Mouse (Mus musculus) right cerebral cortex, postnatal 4 days (tissue): ENCODE measurements around the gene Snx25.
"Not testable (repeated sequence)": the region's sequence is repeated elsewhere in the genome, so short reads cannot be mapped to it uniquely, and the experiment has no call there.

Experiments
- DNase-seq: peaks from one replicate; pipeline ENCODE4 v3.0.0-alpha.2; 2022

Snx25 gene

DNA sequence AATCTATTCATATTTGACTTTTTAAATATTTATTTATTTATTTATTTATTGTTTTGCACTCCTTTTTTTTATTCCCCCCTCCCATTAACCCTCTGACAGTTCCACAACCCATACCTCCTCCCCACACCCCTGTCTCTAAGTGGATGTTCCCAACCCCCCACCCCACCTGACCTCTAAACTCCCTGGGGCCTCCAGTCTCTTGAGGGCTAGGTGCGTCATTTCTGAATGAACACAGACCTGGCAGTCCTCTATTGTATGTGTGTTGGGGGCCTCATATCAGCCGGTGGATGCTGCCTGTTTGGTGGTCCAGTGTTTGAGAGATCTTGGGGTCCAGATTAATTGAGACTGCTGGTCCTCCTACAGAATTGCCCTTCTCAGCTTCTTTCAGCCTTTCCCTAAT lies 16.4 kb downstream of the Snx25 start:
- DNase-seq: not testable (repeated sequence)

DNA sequence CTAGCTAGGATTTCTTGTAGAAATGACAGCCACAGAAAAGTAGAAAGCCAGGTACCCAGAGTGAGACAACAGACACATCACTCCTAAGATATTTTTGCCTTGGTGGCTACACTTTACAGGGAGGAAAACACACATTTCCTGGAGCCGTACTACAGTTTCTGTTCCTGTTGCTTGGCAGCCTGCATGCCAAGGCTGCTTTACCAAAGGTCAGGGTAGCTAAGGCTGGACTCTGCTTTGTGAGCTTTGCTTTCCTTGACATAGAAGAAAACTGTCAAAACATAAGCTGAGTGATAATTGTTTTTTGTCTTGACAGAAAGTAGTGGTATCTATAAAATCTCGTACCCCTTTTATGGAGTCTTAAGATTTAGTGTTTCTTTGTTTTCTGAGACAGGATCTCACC lies 21.5 kb downstream of the Snx25 start:
- DNase-seq: no peak

DNA sequence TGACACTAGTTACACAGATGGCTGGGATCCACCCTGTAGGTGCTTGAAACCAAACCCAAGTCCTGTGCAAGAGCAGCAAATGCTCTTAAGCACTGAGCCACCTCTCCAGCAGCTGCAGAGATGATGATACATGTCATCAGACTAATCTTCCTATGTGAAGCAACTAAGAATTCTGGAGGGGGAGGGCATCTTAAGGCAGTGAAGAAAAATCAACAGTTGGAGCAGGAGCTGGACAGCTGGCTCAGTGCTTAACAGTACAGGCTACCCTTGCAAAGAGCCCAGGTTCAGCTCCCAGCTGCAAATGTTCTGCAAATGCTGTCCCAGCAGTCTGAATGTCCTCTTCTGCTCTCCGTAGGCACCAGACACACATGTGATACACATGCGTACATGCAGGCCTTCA lies 29.5 kb downstream of the Snx25 start:
- no peak for DNase-seq

DNA sequence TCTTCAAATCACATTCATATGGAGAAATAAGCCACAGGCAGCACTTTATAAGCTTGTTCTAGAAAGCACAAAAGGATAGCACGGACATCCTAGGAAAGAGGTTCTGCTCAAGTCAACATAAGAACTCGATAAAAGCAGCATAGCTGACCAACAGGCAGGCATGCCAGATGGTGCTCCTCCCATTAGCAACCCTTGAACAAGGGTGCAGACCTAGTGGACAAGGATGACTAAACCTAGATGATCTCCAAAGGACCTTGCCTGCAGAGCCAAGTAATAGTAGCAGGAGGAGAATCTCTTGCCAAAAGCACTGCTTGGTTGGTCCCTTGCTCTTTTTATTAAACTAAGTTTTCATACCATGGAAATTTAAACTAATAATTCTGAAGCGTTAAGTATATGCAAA lies 32.8 kb downstream of the Snx25 start:
- DNase-seq: no peak

DNA sequence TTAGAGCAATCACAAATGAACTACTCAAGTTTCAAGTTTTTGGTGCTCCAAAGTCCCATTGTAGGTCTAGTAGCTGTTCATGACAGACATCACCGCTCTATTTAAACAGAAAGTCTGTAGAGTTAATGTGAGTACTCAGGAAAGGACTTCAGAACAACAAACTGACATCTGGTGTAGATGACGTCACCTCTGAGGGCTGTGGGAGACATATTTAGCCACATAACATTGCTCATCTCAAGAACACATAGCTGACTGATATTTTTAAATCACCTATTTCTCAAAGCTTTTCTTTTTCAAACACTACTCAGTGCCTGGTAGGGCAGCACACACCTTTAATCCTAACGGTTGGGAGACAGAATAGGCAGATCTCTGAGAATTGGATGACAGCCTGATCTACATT lies 34.8 kb downstream of the Snx25 start:
- DNase-seq: no peak

DNA sequence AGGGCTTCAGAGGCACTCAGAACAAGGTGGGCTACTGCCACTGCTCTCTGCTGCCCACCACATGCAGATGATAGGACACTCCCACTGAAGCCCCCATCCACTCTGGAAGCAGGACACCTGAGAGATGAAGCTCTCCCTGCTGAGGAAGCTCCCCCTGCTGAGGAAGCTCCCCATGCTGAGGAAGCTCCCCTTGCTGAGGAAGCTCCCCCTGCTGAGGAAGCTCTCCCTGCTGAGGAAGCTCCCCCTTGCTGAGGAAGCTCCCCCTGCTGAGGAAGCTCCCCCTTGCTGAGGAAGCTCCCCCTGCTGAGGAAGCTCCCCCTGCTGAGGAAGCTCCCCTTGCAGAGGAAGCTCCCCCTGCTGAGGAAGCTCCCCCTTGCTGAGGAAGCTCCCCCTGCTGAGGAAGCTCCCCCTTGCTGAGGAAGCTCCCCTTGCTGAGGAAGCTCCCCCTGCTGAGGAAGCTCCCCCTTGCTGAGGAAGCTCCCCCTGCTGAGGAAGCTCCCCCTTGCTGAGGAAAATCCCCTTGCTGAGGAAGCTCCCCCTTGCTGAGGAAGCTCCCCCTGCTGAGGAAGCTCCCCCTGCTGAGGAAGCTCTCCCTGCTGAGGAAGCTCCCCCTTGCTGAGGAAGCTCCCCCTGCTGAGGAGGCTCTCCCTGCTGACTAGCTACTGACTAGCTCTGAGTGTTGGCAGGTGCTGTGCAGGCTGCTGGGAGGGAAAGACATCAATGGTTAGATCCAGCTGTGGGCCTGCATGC lies 38.4 kb downstream of the Snx25 start:
- DNase-seq: not testable (repeated sequence)

DNA sequence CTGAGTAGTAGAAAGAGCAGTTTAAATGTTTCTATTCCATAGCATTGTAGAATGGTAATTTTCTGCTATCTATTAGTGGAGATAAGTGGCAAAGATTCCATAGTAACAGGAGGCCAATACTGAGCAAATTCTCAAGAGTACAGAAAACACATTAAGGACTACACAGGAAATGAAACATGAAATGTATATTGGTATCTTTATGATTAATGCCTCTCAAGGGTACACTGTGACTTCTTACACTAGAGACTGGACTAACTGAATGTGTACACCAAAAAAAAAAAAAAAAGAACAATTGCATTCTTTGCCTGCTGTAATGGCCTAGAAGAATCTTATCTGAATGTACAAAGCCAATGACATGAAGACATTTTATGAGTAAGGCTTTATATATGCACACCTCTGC lies 44.3 kb downstream of the Snx25 start:
- no peak for DNase-seq

DNA sequence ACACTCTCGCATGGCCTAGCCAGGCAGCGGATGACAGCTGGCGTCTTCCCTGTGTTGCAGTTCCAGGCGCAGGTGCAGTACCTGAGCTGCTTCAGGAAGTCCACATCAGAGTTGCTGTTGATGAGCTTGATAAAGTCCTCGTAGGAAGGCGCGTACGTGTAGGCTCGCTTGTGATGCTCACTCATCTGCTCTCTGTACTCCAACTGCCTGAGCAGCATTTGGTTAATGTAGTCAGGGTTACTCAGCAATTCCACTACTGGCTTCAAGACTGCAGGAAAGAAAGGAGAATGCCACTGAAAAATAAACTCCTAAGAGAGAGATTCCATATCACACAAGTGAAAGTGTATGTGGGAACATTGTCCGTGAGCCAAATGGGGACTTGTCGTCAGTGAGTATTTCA lies 48.5 kb downstream of the Snx25 start:
- DNase-seq: no peak

DNA sequence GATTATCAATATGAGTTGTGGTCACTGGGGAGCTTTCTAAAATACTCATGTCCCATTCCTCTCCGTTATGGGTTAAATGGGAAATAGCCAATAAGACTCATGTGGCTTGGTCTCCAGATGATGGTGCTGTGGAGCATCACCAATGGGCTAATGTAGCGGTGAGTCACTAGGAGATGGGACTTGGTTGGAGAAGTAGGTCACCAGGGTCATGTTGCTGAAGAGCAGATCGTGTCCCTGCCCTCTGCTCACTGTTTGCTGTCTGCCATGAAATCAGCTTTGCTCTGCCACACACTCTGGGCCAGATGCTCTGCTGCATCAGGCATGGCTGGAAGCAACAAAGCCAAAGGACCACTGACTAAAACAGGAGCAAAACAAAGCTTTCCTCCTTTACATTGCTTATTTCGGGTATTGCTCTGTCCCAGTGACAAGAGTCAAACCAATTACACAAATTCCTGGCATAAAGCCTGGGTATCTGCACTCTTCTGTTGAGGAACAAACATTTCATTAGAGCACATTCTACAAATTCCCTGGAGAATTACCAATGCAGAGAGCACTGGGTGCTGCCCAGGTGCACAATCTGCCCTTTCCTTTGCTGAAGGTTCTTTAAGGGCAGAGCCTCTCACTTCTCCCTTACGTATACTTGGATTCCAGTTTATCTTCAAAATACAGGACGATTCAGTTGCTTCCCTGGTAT lies 59.1 kb downstream of the Snx25 start:
- no peak for DNase-seq

DNA sequence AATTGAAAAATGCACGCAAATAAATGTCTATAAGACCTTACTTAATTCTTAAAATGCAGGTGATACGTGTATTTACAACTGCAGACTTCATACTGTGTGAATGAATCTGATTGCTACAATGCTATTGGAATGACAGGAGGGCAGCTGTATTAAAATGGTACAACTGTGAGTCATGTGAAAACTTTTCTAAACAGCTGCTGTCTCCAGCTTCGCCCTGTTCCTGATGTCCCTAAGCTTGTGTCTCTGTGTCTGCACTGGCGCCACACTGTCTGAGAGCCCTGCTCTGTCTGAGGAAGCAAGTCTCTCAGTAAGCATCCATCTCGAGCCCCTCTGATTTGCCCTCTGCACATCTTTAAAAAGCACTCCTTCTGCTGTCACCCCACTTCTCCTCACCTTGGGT lies 68.8 kb downstream of the Snx25 start:
- no peak for DNase-seq

DNA sequence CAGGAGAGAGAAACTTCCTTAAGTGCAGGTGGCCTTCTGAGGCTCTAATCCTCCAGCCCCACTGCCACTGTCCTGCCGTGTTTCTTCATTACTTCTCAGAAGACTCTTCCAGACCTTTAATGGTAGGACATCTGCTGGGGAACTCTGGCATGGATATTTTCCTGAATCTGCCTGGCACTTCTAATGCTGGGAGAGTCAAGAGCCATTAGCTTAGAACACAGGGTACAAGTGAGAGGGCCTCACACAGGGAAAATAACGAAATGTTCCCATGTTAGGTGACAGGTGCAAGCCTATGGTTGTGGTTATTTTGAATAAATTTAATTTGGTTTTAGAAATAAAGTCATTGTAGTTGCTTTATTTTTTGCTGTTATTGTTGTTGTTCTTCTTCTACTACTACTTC lies 70.9 kb downstream of the Snx25 start:
- no peak for DNase-seq

DNA sequence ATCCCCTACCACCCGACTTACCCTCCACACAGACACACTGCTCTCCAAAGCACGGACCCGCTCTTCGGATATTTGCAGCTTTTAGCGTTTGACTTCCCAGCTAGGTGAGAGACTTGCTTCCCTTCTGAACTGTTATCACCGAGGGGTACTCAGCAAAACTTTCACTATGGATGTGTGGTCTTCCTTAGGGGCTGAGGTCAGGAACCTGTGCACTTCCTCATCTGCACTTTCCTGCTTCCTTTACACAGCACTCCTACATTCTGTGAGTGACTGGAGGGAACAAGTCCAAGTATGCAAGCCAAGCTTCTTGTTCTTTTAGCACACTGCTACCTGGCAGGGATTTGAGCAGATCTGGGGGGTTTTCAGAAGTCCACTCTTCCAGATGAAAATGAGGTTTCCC lies 73.1 kb downstream of the Snx25 start:
- no peak for DNase-seq

DNA sequence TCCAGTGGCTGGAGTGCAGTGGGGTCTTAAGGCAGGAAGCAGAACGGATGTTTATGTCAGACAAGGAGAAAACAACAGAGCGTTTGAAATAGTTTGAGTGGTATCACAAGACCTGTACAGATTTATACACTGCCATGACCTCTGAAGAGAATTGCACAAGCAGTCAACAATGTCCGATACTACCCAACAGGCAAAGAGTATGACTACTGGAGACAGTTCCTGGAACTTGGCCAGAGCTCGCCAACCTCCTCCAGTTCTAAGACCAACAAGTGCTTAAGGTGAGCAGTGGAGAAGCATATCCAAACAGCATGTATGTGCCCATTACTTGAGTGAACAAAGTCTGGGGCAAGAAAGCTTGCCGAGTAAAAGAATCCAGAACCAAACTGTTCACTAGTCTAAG lies 76.7 kb downstream of the Snx25 start:
- no peak for DNase-seq

DNA sequence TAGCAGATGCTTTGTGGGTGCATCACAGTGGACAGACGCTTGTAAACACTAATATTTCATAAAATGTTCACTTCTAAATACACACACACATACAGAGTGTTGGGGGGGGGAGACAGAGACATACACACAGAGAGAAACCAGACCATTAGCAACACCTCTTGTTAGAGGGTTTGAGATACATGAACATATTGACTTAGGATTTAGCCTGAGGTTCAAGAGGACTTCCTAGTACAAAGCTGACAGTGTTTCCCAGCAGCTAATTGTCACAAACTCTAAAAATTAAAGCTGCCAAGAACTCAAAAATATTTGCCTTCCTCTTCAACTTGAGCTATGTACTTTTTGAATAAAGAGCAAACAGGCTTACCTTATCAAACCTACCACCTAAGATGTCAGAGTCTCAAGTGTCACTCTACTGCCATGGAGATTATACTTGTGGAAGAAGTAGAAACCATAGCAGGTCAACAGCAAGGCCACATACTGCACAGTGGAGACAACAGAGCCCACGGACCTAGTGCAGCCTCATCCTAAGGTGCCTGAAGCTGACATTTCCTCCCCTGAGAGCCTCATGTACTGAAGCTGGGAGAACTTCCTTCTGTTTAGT lies 78.3 kb downstream of the Snx25 start:
- DNase-seq: no peak

DNA sequence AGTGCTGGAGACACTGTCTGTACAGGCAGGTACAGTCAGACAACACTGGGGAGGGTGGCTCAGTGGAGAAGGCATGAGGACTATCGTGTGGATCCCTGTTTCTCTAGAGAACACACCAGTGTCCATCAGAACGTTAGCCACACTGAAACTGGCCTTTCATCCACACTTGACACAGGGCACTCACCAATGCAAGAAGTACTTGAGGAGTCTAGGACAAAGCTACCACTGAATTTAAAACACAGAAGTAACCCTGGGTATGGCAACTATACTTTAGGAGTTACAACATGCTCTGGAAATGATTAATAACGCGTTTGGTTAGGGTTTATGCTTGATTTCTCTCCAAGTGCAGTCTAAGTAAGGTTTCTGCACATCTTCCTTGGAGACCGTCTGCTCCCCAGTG lies 79.2 kb downstream of the Snx25 start:
- no peak for DNase-seq

DNA sequence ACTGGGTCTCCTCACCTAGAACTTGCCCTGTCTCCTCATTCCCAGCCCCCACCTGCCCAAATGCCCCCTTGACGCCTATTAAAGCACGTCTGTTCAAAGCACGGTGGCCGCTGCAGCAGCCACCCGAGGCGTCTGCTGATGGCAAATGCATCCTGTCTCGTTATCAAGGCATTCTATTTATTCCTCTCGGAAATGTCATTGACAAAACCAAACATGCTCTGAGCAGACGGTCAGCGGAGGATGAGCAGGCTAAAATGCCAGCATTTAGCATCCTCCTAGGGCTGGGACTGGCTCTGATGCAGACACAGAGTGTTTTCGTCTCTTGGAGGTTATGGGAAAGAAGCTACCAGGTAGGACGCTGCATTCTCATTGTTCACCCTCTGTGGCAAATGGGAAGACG lies 111.7 kb downstream of the Snx25 start:
- DNase-seq: no peak

DNA sequence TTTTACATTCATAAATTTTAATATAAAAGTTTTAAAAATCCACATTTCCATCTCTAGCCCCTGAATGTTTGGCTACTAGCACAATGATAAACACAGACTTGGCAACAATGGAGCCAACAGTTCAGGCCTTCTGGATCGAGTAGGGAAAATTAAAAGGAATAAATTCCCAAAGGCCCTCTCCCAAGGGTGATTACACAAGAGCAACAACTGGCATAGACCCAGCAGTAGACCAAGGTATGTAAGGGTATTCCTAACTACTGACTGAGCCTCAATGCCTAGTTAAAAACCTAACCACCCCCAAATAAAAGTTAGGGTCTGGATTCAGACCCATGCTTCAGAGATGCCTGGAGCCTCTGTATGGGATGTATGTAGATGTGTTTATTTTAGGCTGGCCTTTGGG lies 112.3 kb downstream of the Snx25 start:
- DNase-seq: no peak

DNA sequence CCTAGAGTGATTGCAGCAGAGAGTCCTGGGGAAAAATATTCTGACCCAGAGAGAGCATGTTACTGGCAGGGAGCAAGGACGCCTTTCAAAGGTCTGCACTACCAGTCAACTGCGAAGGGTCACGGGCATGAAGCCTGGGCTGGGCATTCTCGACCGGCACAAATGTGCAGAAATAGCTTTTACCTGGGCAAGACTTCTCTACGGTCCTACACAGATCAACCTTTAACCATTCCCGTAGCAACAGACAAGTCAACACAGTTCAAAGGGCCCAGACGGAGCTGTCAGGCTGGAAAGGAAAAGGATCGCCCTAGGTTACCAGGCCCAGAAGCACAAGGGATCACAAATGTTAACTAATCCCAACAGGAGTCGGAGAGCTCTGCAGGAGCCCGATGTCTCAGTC lies 115.7 kb downstream of the Snx25 start:
- DNase-seq: no peak

DNA sequence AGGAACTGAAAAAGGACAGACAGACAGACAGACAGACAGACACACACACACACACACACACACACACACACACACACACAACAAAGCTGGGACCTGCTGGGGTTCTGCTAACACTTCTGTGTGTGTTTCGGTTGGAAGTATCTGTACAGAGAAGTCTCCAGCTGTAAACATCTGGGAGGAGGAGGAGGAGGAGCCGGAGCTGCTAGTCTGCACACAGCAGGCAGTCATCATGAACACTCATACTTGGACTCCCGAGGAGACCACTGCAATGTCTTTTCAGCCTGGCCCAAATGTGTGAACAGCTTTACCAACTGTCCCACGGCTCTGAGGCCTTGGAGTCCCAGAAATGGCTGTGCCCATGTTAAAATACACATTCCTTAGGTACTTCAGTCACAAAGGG lies 127.6 kb downstream of the Snx25 start:
- no peak for DNase-seq

DNA sequence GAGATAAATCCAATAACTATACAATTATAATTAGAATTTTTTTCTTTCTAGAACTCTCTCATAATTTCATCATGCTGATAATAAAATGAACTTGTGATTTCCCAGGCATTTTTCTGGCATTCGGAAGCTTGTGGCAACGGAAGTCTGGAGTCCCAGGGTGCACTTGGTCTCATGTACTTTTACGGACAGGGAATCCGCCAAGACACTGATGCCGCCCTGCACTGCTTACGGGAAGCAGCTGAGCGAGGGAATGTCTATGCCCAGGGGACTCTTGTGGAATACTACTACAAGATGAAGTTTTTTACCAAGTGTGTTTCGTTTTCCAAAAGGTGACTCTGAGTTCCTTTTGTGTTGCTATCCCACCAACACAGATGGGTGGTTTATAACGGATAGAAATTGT lies 129.2 kb downstream of the Snx25 start:
- no peak for DNase-seq

DNA sequence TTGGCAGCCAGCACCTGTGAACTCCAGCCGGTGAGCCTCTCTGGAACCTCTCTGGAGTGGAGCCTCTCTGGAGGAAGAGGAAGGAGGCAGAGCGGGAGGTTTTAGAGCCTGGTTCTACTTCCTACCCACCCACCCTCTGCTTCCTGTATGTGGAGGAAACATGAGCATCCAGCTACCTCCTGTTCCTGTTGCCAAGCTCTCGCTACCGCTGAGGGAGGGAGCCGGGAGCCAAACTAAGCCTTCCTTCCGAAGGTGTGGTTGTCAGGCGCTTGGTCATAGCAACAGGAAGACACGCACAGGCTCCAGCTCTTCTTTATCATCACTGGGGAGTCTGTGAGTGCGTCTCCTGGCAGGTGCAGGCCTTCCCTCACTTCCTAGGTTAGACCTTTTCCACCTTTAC lies 129.8 kb downstream of the Snx25 start:
- DNase-seq: no peak

DNA sequence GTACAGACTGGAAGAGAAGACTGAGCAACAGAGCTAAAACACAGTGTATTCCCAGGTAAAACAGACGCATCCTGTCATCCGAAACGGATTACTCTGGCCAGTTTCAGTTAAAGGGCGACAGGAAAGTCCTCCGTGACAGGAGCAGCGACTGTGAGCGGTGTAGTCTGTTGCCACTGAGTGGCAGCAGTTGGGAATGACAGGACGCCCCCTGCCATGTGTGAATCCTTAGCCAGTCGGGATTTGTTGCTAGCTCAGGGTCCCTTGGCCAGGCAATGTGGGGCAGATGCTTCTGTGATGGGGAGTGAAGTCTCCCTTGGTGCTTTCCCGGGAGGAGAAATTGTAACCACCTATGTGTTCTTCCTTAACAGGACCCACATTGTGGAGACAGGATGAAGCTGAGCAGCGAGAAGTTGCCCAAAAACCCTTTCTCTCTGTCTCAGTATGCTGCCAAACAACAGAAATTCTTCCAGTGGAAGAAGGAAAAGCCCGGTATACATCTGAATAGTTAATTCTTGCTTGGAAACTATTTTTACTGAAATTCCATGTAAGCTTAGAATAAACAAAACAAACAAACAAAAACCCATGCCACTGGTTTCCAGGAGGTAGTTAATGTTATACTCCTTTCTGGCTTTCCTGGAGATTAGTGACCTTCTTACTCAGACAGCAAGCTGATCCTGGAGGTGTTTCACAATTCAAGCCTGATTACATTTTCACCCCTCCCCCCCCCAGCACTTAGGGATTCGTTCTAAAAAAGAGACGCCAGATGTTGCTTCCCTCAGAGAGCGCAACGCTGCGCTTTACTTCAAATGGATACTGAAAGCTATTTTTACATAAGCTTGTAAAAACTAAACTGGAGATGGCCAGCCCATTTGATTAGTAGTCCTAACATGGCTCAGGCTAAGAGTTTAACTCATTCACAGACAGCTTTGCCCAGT lies 140.9 kb downstream of the Snx25 start:
- DNase-seq: peak; percentile 23

DNA sequence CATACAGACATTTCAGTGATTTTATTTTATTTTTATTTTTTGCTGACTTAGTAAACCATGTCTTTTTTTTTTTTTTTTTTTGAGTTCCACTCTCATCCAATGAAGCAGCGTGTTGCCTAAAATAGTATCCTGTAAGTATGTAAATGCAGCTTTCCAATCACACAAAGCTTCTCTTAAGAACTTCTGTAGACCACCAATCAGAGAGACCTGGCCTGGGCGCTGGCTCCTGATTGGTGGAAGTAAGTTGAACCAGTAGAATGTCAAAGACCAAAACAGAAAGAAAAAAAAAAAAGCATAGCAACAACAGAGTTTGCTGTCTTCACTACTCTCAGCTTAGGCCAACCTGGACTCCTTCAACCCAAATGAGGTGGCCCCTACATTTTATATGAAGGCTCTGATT lies 141.7 kb downstream of the Snx25 start:
- no peak for DNase-seq
